Mouse (Mus musculus) spleen, adult 2 months (tissue): ENCODE data around the gene Slc22a1. TPM values are rescaled to one million over a fixed set of nuclear protein-coding genes. Genes with fewer than 3 reads are reported as not detected.
A peak's percentile ranks its signal among the peaks of the same experiment; 100 is the strongest.

Experiments
- DNase-seq, 2 experiments: peaks; one replicate each; pipeline versions ENCODE4 v3.0.0 to v3.0.0-alpha.2; 2012 to 2021; ENCODE audit warnings: low spot score in 2 of 2, low read depth in 1 of 2
- H3K27ac ChIP-seq: fragments of 200-500 bp; 2 replicates; pipeline ENCODE4 v1.5.1; 2012; ENCODE audit warnings: low read length, inconsistent platforms; ENCODE audit not compliant: insufficient read depth
- H3K27me3 ChIP-seq: fragments of 200-500 bp; 2 replicates; pipeline ENCODE4 v1.6.1; 2012; ENCODE audit warnings: mild to moderate bottlenecking, moderate library complexity, low read length, inconsistent platforms; ENCODE audit not compliant: control insufficient read depth, insufficient read depth
- H3K36me3 ChIP-seq: fragments of 200-500 bp; 2 replicates; pipeline ENCODE4 v1.6.1; 2012; ENCODE audit warnings: mild to moderate bottlenecking, low read length, inconsistent platforms; ENCODE audit not compliant: control insufficient read depth, insufficient read depth
- H3K4me1 ChIP-seq: fragments of 200-500 bp; 2 replicates; pipeline ENCODE4 v1.6.1; 2011; ENCODE audit warnings: inconsistent platforms; ENCODE audit not compliant: control insufficient read depth, insufficient read depth, insufficient read length
- H3K4me3 ChIP-seq: fragments of 200-500 bp; 2 replicates; pipeline ENCODE4 v1.5.1; 2011; ENCODE audit warnings: mild to moderate bottlenecking, inconsistent platforms; ENCODE audit not compliant: insufficient read depth, insufficient read length; ENCODE audit errors: extremely low read depth
- CTCF ChIP-seq: fragments of 200-500 bp; IDR thresholded peaks from 2 replicates; pipeline ENCODE4 v1.5.1; 2011; ENCODE audit warnings: mild to moderate bottlenecking, inconsistent platforms; ENCODE audit not compliant: insufficient read depth, insufficient read length, insufficient replicate concordance; ENCODE audit errors: extremely low read depth
- POLR2A ChIP-seq: fragments of 200-500 bp; IDR thresholded peaks from 2 replicates; pipeline ENCODE4 v1.6.1; 2011; ENCODE audit warnings: low read depth, low read length, inconsistent platforms
- WGBS: fragments of 180-500 bp; shearing (Covaris S2); methylation state at CpG from one replicate; pipeline ENCODE4 v1.1.7; 2018; 5-methylcytosine and 5-hydroxymethylcytosine counted together
- polyA plus RNA-seq: library from polyadenylated mRNA; depleted of rRNA; stranded (reverse); fragments of >200 nt; gene quantifications from 2 replicates; pipeline ENCODE4 v1.2.3, GENCODE M21; 2012

Gene Slc22a1
- polyA plus RNA-seq, 1 experiment = 0.04 TPM

- TF ChIP-seq CTCF = no peak
- TF ChIP-seq POLR2A = no peak
- Histone ChIP-seq H3K27me3 (no peaks in the 10 kb centered on the region), H3K4me1 (no peaks in the 10 kb centered on the region), H3K36me3 (peaks cover 4% of the 10 kb centered on the region), H3K4me3 (no peak overlapping the region), H3K27ac (no peak overlapping the region)
- DNase-seq = no peak
- WGBS = 89% methylated on average over 3 of the region's 3 CpGs
Measured at GRCm38 (mm10) chr17:12708398-12708797, 32.8 kb upstream of the Slc22a1 start.

- H3K4me1 ChIP-seq = no peaks in the 10 kb centered on the region
- no peak overlapping the region for H3K27ac ChIP-seq
- TF ChIP-seq POLR2A = no peak
- TF ChIP-seq CTCF = no peak
- WGBS = 90% methylated on average over 10 of the region's 10 CpGs
- DNase-seq = no peak
- H3K36me3 ChIP-seq = peaks cover 3% of the 10 kb centered on the region
- no peak overlapping the region for H3K4me3 ChIP-seq
- no peaks in the 10 kb centered on the region for H3K27me3 ChIP-seq
Measured at GRCm38 (mm10) chr17:12706590-12707049, 31.0 kb upstream of the Slc22a1 start.

GRCm38 (mm10) chr17:12702901-12703300 lies 27.3 kb upstream of the Slc22a1 start:
- Histone ChIP-seq H3K36me3 (peaks cover 1% of the 10 kb centered on the region; the same call in 1 of the 2 replicates), H3K27ac (no peak overlapping the region), H3K27me3 (no peaks in the 10 kb centered on the region), H3K4me1 (no peaks in the 10 kb centered on the region), H3K4me3 (no peak overlapping the region)
- DNase-seq = no peak
- no peak for TF ChIP-seq CTCF
- TF ChIP-seq POLR2A = no peak
- WGBS = 91% methylated on average over 5 of the region's 5 CpGs

GRCm38 (mm10) chr17:12700373-12700772 lies 24.7 kb upstream of the Slc22a1 start:
- WGBS = 94% methylated on average over 6 of the region's 6 CpGs
- Histone ChIP-seq H3K4me3 (no peak overlapping the region), H3K4me1 (no peaks in the 10 kb centered on the region), H3K27ac (no peak overlapping the region), H3K36me3 (peaks cover 2% of the 10 kb centered on the region; the same call in 1 of the 2 replicates), H3K27me3 (no peaks in the 10 kb centered on the region)
- no peak for DNase-seq
- no peak for TF ChIP-seq CTCF
- no peak for TF ChIP-seq POLR2A

GRCm38 (mm10) chr17:12691899-12692298 lies 16.3 kb upstream of the Slc22a1 start:
- Histone ChIP-seq H3K4me1 (no peaks in the 10 kb centered on the region), H3K36me3 (peaks cover 1% of the 10 kb centered on the region), H3K27me3 (no peaks in the 10 kb centered on the region), H3K4me3 (peak overlapping the region; percentile 26; the same call in 1 of the 2 replicates), H3K27ac (peak overlapping the region; percentile 63)
- WGBS = 78% methylated on average over 7 of the region's 7 CpGs
- DNase-seq = no peak
- TF ChIP-seq CTCF (no peak), POLR2A (no peak)

- no peak overlapping the region for H3K27ac ChIP-seq
- DNase-seq = no peak
- WGBS = 81% methylated on average over 3 of the region's 3 CpGs
- H3K36me3 ChIP-seq = peaks cover 5% of the 10 kb centered on the region
- TF ChIP-seq POLR2A = no peak
- no peak for TF ChIP-seq CTCF
- H3K4me3 ChIP-seq = no peak overlapping the region
- no peaks in the 10 kb centered on the region for H3K27me3 ChIP-seq
- no peaks in the 10 kb centered on the region for H3K4me1 ChIP-seq
Measured at GRCm38 (mm10) chr17:12689537-12689936, 13.9 kb upstream of the Slc22a1 start.

- DNase-seq = no peak
- TF ChIP-seq POLR2A (no peak), CTCF (no peak)
- peaks cover 8% of the 10 kb centered on the region for H3K36me3 ChIP-seq
- no peak overlapping the region for H3K4me3 ChIP-seq
- 87% methylated on average over 20 of the region's 20 CpGs for WGBS
- no peaks in the 10 kb centered on the region for H3K4me1 ChIP-seq
- no peak overlapping the region for H3K27ac ChIP-seq
- H3K27me3 ChIP-seq = no peaks in the 10 kb centered on the region
Measured at GRCm38 (mm10) chr17:12688427-12689110, 12.9 kb upstream of the Slc22a1 start.
